Mouse (Mus musculus) ES-E14 (cell line): ENCODE data around the gene Msgn1.

Experiments used
- CHD2 ChIP-seq: IDR thresholded peaks from 2 replicates; pipeline ENCODE4 v1.6.1; 2014; ENCODE audit warnings: mild to moderate bottlenecking, low read depth, low read length, inconsistent platforms
- HCFC1 ChIP-seq: IDR thresholded peaks from 2 replicates; pipeline ENCODE4 v1.6.1; 2012; ENCODE audit warnings: low read length, inconsistent platforms, borderline replicate concordance; ENCODE audit not compliant: insufficient read depth
- MAFK ChIP-seq: IDR thresholded peaks from 2 replicates; pipeline ENCODE4 v1.6.1; 2014; ENCODE audit warnings: mild to moderate bottlenecking, low read depth, low read length, inconsistent platforms; ENCODE audit not compliant: insufficient read depth
- ZC3H11A ChIP-seq: IDR thresholded peaks from 2 replicates; pipeline ENCODE4 v1.6.1; 2012; ENCODE audit warnings: low read depth, mild to moderate bottlenecking, inconsistent platforms, low read length, borderline replicate concordance
- ZNF384 ChIP-seq: IDR thresholded peaks from 2 replicates; pipeline ENCODE4 v1.6.1; 2012; ENCODE audit warnings: low read depth, low read length, inconsistent platforms

GRCm38 (mm10) chr12:11230267-11230666, 21.5 kb upstream of the Msgn1 start:
- TF ChIP-seq ZNF384 (no peak), ZC3H11A (no peak), CHD2 (no peak), HCFC1 (no peak), MAFK (no peak)
